Mouse (Mus musculus) CH12.LX (cell line): ENCODE data around the gene Tnfaip8l2.

Experiments used
- CTCF ChIP-seq, 2 experiments: IDR thresholded peaks in 1 of 2; conservative IDR thresholded peaks in 1 of 2; 2 replicates each; pipeline ENCODE4 v1.5.1; 2011 to 2012; ENCODE audit warnings: low read depth in 2 of 2, low read length in 2 of 2, improper control_type of control experiment in 1 of 2, inconsistent platforms in 1 of 2, mild to moderate bottlenecking in 1 of 2, moderate library complexity in 1 of 2
- EP300 ChIP-seq: IDR thresholded peaks from 2 replicates; pipeline ENCODE4 v1.6.1; 2011; ENCODE audit warnings: low read length, improper control_type of control experiment
- ZKSCAN1 ChIP-seq: IDR thresholded peaks from 2 replicates; pipeline ENCODE4 v1.6.1; 2012; ENCODE audit warnings: low read depth, inconsistent platforms, low read length, improper control_type of control experiment, borderline replicate concordance

DNA sequence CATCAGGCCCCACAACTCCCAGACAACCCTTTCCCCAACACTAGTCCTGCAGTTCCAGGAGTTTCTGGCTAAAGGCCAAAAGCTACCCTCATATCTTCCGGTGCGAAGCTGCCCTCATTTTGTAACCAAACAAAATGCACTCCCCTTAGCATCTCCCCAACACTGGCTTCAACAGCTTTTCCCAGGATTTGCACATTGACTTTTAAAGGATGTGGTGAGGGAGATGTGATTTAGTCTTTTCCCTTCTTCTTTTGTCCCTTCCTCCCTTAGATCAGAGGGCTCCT is 20.1 kb upstream of the Tnfaip8l2 start:
- TF ChIP-seq EP300 (no peak), CTCF (conservative IDR thresholded peaks at IDR 0.05 in 1 of 2, IDR thresholded peaks at IDR 0.05 in 1 of 2; ENCODE audit: low read depth in 2 of 2, low read length in 2 of 2) (no peak), ZKSCAN1 (no peak)
